Mouse (Mus musculus) naive thymus-derived CD4-positive, alpha-beta T cell, adult 2 months (primary cell): Measurements from ENCODE around the gene Sox2.

ENCODE experiments used
- DNase-seq: peaks from one replicate; pipeline ENCODE4 v3.0.0-alpha.2; 2011; ENCODE audit warnings: low read depth

Gene Sox2

GRCm38 (mm10) chr3:34649726-34650620 lies at the start of gene Sox2:
Sox2 (plus strand) TSS chr3:34650405.
- DNase-seq, result no peak

- DNase-seq, result no peak
Observed at GRCm38 (mm10) chr3:34601116-34601515, 49.1 kb upstream of the Sox2 start.

- DNase-seq, result no peak
Observed at GRCm38 (mm10) chr3:34614107-34614506, 36.1 kb upstream of the Sox2 start.

- no peak for DNase-seq
Observed at GRCm38 (mm10) chr3:34615526-34615925, 34.7 kb upstream of the Sox2 start.

GRCm38 (mm10) chr3:34618934-34619333 lies 31.3 kb upstream of the Sox2 start:
- no peak for DNase-seq

GRCm38 (mm10) chr3:34620121-34620520 lies 30.1 kb upstream of the Sox2 start:
- no peak for DNase-seq

GRCm38 (mm10) chr3:34624721-34625270 lies 25.4 kb upstream of the Sox2 start:
- no peak for DNase-seq

GRCm38 (mm10) chr3:34626521-34626920 lies 23.7 kb upstream of the Sox2 start:
- no peak for DNase-seq

GRCm38 (mm10) chr3:34630031-34630430 lies 20.2 kb upstream of the Sox2 start:
- DNase-seq, result no peak

- no peak for DNase-seq
Observed at GRCm38 (mm10) chr3:34630736-34631135, 19.5 kb upstream of the Sox2 start.

- DNase-seq, result no peak
Observed at GRCm38 (mm10) chr3:34636958-34637357, 13.2 kb upstream of the Sox2 start.

- DNase-seq, result no peak
Observed at GRCm38 (mm10) chr3:34637481-34637880, 12.7 kb upstream of the Sox2 start.

- DNase-seq, result no peak
Observed at GRCm38 (mm10) chr3:34637926-34638325, 12.3 kb upstream of the Sox2 start.

- no peak for DNase-seq
Observed at GRCm38 (mm10) chr3:34638344-34638743, 11.9 kb upstream of the Sox2 start.

- no peak for DNase-seq
Observed at GRCm38 (mm10) chr3:34639031-34639872, 11.0 kb upstream of the Sox2 start.

- no peak for DNase-seq
Observed at GRCm38 (mm10) chr3:34639873-34640270, 10.3 kb upstream of the Sox2 start.

GRCm38 (mm10) chr3:34640276-34640675 lies 9.9 kb upstream of the Sox2 start:
- DNase-seq, result no peak

GRCm38 (mm10) chr3:34640690-34641600 lies 9.3 kb upstream of the Sox2 start:
- no peak for DNase-seq

GRCm38 (mm10) chr3:34641756-34642497 lies 8.3 kb upstream of the Sox2 start:
- no peak for DNase-seq

- no peak for DNase-seq
Observed at GRCm38 (mm10) chr3:34642498-34642941, 7.7 kb upstream of the Sox2 start.

GRCm38 (mm10) chr3:34643067-34643466 lies 7.1 kb upstream of the Sox2 start:
- no peak for DNase-seq
